Mouse (Mus musculus) hindbrain, embryonic 11.5 days (tissue): Measurements from ENCODE around the gene Gm49380. TPM values are rescaled to one million over a fixed set of nuclear protein-coding genes. Genes with fewer than 3 reads are reported as not detected.

ENCODE experiments used
- ATAC-seq: fragments of 200-750 bp; cut with Nextera tagmentation; 2 replicates; pipeline ENCODE4 v1.8.0; 2017; ENCODE audit warnings: mild to moderate bottlenecking, moderate TSS enrichment, moderate library complexity; ENCODE audit not compliant: low FRiP score
- DNase-seq: peaks from one replicate; pipeline ENCODE4 v3.0.0-alpha.2; 2015; ENCODE audit warnings: low spot score
- H3K27ac ChIP-seq: fragments of 300-500 bp; sonication (generic); 2 replicates; pipeline ENCODE4 v1.5.1; 2014; ENCODE audit warnings: mild to moderate bottlenecking, low read depth, low read length
- H3K27me3 ChIP-seq: fragments of 300-500 bp; sonication (generic); 2 replicates; pipeline ENCODE4 v1.6.1; 2014; ENCODE audit warnings: mild to moderate bottlenecking, low read length, moderate library complexity, mixed read lengths; ENCODE audit not compliant: control insufficient read depth, insufficient read depth
- H3K36me3 ChIP-seq: fragments of 300-500 bp; sonication (generic); 2 replicates; pipeline ENCODE4 v1.6.1; 2014; ENCODE audit warnings: mild to moderate bottlenecking, low read length, moderate library complexity, mixed read lengths; ENCODE audit not compliant: control insufficient read depth, insufficient read depth
- H3K4me1 ChIP-seq: fragments of 300-500 bp; sonication (generic); replicated peaks from 2 replicates; pipeline ENCODE4 v1.6.1; 2014; ENCODE audit warnings: low read length, mixed read lengths; ENCODE audit not compliant: control insufficient read depth, insufficient read depth
- H3K4me2 ChIP-seq: fragments of 300-500 bp; sonication (generic); replicated peaks from 2 replicates; pipeline ENCODE4 v1.6.1; 2014; ENCODE audit warnings: mild to moderate bottlenecking, low read depth, low read length
- H3K4me3 ChIP-seq: fragments of 300-500 bp; sonication (generic); 2 replicates; pipeline ENCODE4 v1.5.1; 2014; ENCODE audit warnings: low read depth, low read length
- H3K9ac ChIP-seq: fragments of 300-500 bp; sonication (generic); 2 replicates; pipeline ENCODE4 v1.6.1; 2014; ENCODE audit warnings: low read depth, low read length
- H3K9me3 ChIP-seq: fragments of 300-500 bp; sonication (generic); 2 replicates; pipeline ENCODE4 v1.6.1; 2016; ENCODE audit warnings: low read length; ENCODE audit not compliant: control insufficient read depth
- WGBS: fragments of 180-500 bp; shearing (Covaris S2); extraction: QIAGEN DNeasy Blood & Tissue Kit; methylation state at CpG from one replicate; pipeline ENCODE4 v1.1.7; 2014; 5-methylcytosine and 5-hydroxymethylcytosine counted together
- polyA plus RNA-seq: library from polyadenylated mRNA; unstranded; fragments of >200 nt; fragmentation: Nextera tagmentation; extraction: Ambion mirVana; gene quantifications from 2 replicates; pipeline ENCODE4 v1.2.1, GENCODE M21; 2014

The Gm49380 gene
- polyA plus RNA-seq, 1 experiment from 2014 or later = 0.29 TPM

DNA sequence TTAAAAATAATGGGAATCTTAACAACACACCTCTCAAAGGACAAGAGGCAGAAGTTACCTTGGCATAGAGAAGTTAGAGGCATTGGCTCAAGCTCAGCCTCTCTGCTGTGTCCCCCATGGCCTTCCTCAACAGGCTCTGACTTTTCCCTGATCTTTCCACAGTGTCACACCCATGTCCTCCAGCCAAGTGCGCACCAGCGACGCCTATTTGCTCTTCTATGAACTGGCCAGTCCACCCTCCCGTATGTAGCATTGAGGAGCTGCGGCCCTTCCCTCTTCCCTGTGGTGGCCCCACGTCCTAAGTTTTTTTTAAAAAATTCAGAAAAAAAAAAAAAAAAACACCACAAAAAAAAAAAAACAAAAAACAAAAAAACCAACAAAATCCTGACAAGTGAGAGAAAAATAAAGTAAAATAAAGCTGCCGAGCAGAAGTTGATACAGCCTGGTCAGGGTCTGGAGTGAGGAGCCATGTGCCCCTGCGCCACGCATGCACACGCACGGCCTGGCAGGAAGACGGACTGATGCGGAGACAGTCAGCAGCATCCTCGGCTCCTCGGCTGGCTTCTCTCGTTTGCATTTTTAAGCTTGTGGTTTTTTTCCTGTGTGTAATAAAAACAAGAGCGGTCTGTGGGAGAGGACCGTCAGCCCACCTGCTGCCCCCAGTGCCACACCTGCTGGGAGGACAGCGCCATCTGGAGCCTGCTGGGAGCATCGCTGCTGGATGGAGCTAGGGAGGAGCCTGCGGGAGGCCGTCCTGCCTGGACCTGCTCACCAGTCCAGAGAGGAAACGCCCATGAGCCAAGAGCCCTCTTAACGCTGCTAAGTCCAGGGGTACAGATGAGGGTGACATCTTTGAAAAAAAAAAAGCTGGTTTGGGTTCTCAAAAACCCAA is 19.4 kb downstream of the Gm49380 start:
- 35% methylated on average over 24 of the region's 24 CpGs for WGBS
- no peak overlapping the region for H3K9ac ChIP-seq
- 0 out of 2 replicates have a peak, but pooled peaks cover 4% of the 10 kb centered on the region for H3K4me1 ChIP-seq
- peak overlapping the region; percentile 17; the same call in 1 of the 2 replicates for H3K4me2 ChIP-seq
- ATAC-seq = peak; percentile 68; the same call in 1 of the 2 replicates
- H3K4me3 ChIP-seq = no peak overlapping the region
- H3K27ac ChIP-seq = no peak overlapping the region
- H3K9me3 ChIP-seq = no peaks in the 10 kb centered on the region
- no peaks in the 10 kb centered on the region for H3K27me3 ChIP-seq
- H3K36me3 ChIP-seq = 0 out of 2 replicates have a peak, but pooled peaks cover 2% of the 10 kb centered on the region
- peak; percentile 81 for DNase-seq

DNA sequence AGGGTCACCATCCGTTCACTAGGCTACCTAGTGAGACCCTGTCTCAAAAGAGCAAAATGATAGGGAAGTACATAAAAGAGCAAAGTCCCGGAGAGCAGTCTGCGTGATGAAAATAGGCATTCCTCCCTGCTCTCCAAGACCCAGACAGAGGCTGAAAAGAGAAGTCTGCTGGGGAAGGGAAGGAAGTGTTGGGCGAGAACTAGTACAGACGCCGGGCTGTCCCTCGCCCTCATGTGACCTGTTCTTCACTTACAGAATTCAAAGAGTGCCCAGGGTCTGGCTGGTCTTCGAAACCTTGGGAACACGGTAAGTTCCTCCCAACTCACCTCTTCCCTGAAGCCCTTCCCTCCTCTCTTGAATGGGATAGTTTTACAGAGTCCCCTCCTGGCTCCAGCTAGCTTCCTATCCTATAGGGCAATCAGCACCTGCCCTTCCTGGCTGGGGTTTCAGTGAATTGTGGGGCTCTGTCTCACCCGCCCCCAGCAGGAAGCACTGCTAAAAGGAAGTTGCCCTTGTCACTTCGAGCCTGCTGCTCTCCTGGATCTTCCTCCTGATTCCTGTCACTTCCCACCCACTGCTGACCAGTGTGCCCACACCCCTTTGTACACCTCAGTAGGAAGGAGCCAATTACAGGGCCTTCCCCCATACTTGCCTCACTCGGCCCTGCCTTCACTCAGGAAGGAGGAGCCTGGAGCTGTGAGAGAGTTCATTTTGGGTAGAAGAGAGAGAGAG is 24.3 kb downstream of the Gm49380 start:
- Histone ChIP-seq H3K9ac (no peak overlapping the region), H3K4me2 (no peak overlapping the region), H3K9me3 (no peaks in the 10 kb centered on the region), H3K4me3 (no peak overlapping the region), H3K27ac (no peak overlapping the region), H3K4me1 (peaks cover 11% of the 10 kb centered on the region; the same call in 1 of the 2 replicates), H3K27me3 (peaks cover 18% of the 10 kb centered on the region), H3K36me3 (0 out of 2 replicates have a peak, but pooled peaks cover 2% of the 10 kb centered on the region)
- WGBS = 62% methylated on average over 12 of the region's 12 CpGs
- DNase-seq (no peak), ATAC-seq (no peak)

DNA sequence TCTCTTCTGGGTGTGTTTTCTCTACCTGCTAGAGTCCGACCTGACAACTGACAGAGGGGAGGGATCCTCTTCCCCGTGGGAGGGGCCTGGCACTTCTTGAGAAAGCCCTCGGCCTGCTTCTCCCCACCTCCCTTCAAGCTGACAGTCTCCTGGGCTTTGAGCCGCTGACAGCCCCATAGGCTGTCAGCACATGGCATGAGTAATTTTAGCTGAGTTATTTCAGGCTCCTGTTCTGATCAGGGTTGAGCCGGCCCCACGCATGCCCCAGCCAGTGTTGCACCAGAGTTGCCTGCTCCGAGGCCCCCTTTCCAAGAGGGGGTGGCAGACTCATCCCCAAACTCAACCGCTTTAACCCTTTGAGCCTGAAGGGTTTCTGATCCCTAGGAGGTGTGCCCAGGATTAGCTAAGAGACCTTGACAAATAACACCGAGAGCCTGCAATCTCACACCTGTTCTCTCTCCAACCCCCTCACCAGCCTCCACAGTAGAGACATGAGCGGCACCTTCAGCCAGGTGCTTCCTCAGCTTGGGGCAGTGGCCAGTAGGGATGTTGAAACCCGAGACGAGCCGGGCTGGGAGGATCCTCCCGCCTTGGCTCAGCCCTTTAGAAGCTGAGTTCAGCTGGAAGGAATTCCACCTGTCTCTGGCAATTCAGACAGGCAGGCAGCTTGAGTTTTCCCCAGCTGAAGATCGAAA is 25.4 kb downstream of the Gm49380 start:
- Histone ChIP-seq H3K27ac (no peak overlapping the region), H3K4me3 (no peak overlapping the region), H3K9ac (no peak overlapping the region), H3K27me3 (peaks cover 26% of the 10 kb centered on the region), H3K4me2 (no peak overlapping the region; the same call in 1 of the 2 replicates), H3K4me1 (peaks cover 11% of the 10 kb centered on the region; the same call in 1 of the 2 replicates), H3K9me3 (no peaks in the 10 kb centered on the region), H3K36me3 (0 out of 2 replicates have a peak, but pooled peaks cover 2% of the 10 kb centered on the region)
- no peak for ATAC-seq
- 13% methylated on average over 15 of the region's 15 CpGs for WGBS
- DNase-seq = no peak

- Histone ChIP-seq H3K27ac (no peak overlapping the region), H3K4me2 (no peak overlapping the region), H3K27me3 (peaks cover 27% of the 10 kb centered on the region), H3K4me1 (peaks cover 11% of the 10 kb centered on the region; the same call in 1 of the 2 replicates), H3K4me3 (no peak overlapping the region), H3K9ac (no peak overlapping the region), H3K9me3 (no peaks in the 10 kb centered on the region), H3K36me3 (0 out of 2 replicates have a peak, but pooled peaks cover under 1% of the 10 kb centered on the region)
- 42% methylated on average over 10 of the region's 10 CpGs for WGBS
- no peak for ATAC-seq
- DNase-seq = no peak
Measured at GRCm38 (mm10) chr9:44086960-44087359, 26.3 kb downstream of the Gm49380 start.

DNA sequence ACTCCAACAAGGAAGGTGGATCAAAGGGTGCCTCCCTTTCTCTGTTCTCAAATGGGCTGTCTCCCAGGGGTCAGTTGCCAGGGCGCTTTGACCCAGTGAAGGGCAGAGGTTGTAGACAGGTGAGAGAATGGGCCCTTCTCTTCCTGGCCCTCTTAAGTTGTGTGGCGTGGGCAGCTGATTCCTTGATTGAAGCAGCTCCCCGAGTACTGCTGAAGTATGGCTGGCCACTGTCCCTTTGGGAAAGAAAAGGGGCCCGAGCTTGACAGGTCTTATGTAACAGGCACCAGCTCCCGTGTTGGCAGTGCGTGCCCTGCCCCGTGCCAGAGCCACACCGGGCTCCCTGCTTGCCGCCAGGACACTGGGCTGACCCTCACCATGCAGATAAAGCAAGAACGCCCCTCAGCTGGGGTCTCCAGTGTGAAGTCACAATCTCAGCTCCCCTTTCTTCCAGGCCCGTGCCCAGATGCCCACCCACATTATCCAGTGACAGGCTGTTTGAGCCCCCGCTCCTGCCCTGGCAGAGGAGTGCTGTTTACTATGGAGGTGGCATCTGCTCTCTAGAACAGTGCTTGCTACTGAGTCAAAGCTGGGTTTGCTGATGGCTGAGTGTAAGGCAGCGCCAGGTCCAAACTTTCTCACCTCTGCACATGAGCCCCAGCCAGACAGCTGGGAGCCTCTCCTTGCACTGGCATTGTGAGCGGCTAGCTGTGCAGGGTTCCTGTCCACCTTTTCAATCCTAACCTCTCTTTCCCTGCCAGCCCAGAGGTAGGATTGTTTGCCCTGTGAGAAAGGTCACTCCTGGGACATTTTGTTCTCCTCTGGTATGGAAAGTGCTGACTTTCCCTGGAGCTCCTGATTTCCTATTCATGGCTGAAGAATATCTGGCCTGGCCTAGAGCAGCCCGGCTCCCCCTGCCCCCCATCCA is 27.3 kb downstream of the Gm49380 start:
- Histone ChIP-seq H3K27me3 (peaks cover 27% of the 10 kb centered on the region), H3K36me3 (no peaks in the 10 kb centered on the region), H3K9me3 (no peaks in the 10 kb centered on the region), H3K4me1 (peaks cover 11% of the 10 kb centered on the region; the same call in 1 of the 2 replicates), H3K4me3 (no peak overlapping the region), H3K4me2 (peak overlapping the region; percentile 92; the same call in 1 of the 2 replicates), H3K9ac (no peak overlapping the region), H3K27ac (no peak overlapping the region)
- DNase-seq = no peak
- no peak for ATAC-seq
- WGBS = 64% methylated on average over 15 of the region's 15 CpGs

DNA sequence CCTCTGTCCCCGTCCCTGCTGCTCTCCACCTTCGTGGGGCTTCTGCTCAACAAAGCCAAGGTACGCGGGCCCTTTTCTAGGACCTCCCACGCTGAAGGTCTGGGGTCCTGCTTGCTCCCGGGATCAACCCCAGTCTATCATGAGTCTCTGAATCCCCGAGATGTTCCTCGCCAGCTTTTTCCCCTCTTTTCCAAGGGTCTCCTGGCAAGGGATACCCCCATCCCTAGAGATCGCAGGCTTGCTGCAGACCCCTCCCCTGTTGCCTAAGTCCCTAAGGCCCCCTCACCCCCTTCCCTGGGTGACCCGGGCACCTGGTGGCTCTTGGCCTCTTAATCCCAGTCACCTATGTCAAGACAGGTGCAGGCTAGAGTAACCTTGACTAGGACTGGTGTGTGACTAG is 28.0 kb downstream of the Gm49380 start:
- ATAC-seq = peak; percentile 20

GRCm38 (mm10) chr9:44084659-44085229 is 28.6 kb downstream of the Gm49380 start:
- WGBS = under 1% methylated on average over 55 of the region's 62 CpGs
- Histone ChIP-seq H3K27me3 (peaks cover 27% of the 10 kb centered on the region), H3K4me3 (peak overlapping the region; percentile 48), H3K36me3 (no peaks in the 10 kb centered on the region), H3K27ac (no peak overlapping the region), H3K4me2 (peak overlapping the region; percentile 92), H3K4me1 (peaks cover 11% of the 10 kb centered on the region; the same call in 1 of the 2 replicates), H3K9me3 (no peaks in the 10 kb centered on the region), H3K9ac (peak overlapping the region; percentile 62)
- DNase-seq (peak; percentile 90), ATAC-seq (peak; percentile 72)

More for the DNA sequence above, 28.0 kb downstream of the Gm49380 start:
- 5% methylated on average over 10 of the region's 10 CpGs for WGBS
- no peaks in the 10 kb centered on the region for H3K36me3 ChIP-seq
- no peaks in the 10 kb centered on the region for H3K9me3 ChIP-seq
- H3K4me1 ChIP-seq = peaks cover 11% of the 10 kb centered on the region; the same call in 1 of the 2 replicates
- no peak for DNase-seq
- H3K27ac ChIP-seq = no peak overlapping the region
- H3K4me3 ChIP-seq = peak overlapping the region; percentile 48
- H3K9ac ChIP-seq = peak overlapping the region; percentile 62
- H3K27me3 ChIP-seq = peaks cover 27% of the 10 kb centered on the region
- peak overlapping the region; percentile 92 for H3K4me2 ChIP-seq
